Mouse (Mus musculus) CH12.LX (cell line): Measurements from ENCODE around the gene Gm16253.

Experiments used
- CTCF ChIP-seq, 2 experiments: IDR thresholded peaks in 1 of 2; conservative IDR thresholded peaks in 1 of 2; 2 replicates each; pipeline ENCODE4 v1.5.1; 2011 to 2012; ENCODE audit warnings: low read depth in 2 of 2, low read length in 2 of 2, improper control_type of control experiment in 1 of 2, inconsistent platforms in 1 of 2, mild to moderate bottlenecking in 1 of 2, moderate library complexity in 1 of 2
- ELF1 ChIP-seq: IDR thresholded peaks from 2 replicates; pipeline ENCODE4 v1.6.1; 2014; ENCODE audit warnings: low read depth, mild to moderate bottlenecking, inconsistent platforms, low read length, improper control_type of control experiment
- EP300 ChIP-seq: IDR thresholded peaks from 2 replicates; pipeline ENCODE4 v1.6.1; 2011; ENCODE audit warnings: low read length, improper control_type of control experiment
- MAX ChIP-seq: IDR thresholded peaks from 2 replicates; pipeline ENCODE4 v1.6.1; 2011; ENCODE audit warnings: low read length, improper control_type of control experiment
- NRF1 ChIP-seq: IDR thresholded peaks from 2 replicates; pipeline ENCODE4 v1.6.1; 2014; ENCODE audit warnings: low read depth, mild to moderate bottlenecking, inconsistent platforms, low read length, improper control_type of control experiment, moderate library complexity
- POLR2A ChIP-seq: IDR thresholded peaks from 2 replicates; pipeline ENCODE4 v1.6.1; 2011; ENCODE audit warnings: low read depth, mild to moderate bottlenecking, improper control_type of control experiment, low read length
- RAD21 ChIP-seq: IDR thresholded peaks from 2 replicates; pipeline ENCODE4 v1.6.1; 2011; ENCODE audit warnings: low read depth, mild to moderate bottlenecking, low read length, improper control_type of control experiment, moderate library complexity
- SIN3A ChIP-seq: IDR thresholded peaks from 2 replicates; pipeline ENCODE4 v1.6.1; 2012; ENCODE audit warnings: low read length, improper control_type of control experiment, inconsistent platforms
- USF1 ChIP-seq: IDR thresholded peaks from 2 replicates; pipeline ENCODE4 v1.6.1; 2014; ENCODE audit warnings: low read depth, mild to moderate bottlenecking, inconsistent platforms, low read length, improper control_type of control experiment
- USF2 ChIP-seq: conservative IDR thresholded peaks from 2 replicates; pipeline ENCODE4 v1.6.1; 2011; ENCODE audit warnings: low read depth, low read length, improper control_type of control experiment
- ZKSCAN1 ChIP-seq: IDR thresholded peaks from 2 replicates; pipeline ENCODE4 v1.6.1; 2012; ENCODE audit warnings: low read depth, inconsistent platforms, low read length, improper control_type of control experiment, borderline replicate concordance

DNA sequence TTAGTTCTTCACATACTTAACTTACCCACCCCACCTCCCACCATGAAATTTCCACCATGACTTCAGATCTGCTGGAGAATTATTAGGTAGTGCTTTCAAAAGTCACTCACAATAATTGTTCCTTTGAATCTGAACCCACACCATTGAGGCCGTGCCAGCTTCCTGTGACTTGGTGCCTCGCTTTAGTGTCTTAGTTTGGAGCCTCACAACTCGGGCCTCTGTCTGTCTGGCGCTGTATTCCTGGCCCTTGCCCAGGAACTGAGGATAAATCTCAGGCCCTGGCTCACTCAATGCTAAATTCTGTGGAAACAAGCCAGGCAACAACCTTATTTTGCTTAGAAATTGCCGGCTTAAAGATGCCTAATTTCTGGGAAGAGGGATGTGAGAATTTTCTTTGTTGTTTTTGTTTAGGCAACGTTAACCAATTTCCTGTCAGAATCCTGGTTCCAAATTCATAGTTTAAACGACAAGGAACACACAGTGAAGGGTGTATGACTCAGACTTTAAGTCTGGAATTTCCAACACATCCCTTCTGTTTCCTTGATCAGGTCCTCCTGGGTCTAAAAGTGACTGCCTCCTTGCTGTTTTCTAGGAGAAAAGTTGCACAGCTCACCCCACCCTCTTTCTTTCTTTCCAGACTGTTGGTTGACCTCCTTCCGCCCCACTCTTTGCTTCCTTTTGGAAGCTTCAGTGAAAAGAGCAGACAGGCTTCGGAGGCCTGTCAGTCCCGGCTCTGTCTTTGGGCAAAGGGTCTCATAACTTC lies 25.3 kb downstream of the Gm16253 start:
- TF ChIP-seq POLR2A: no peak
- no peak for TF ChIP-seq CTCF (conservative IDR thresholded peaks at IDR 0.05 in 1 of 2, IDR thresholded peaks at IDR 0.05 in 1 of 2; ENCODE audit: low read depth in 2 of 2, low read length in 2 of 2)
- no peak for TF ChIP-seq ZKSCAN1
- TF ChIP-seq USF2: no peak
- no peak for TF ChIP-seq ELF1
- no peak for TF ChIP-seq USF1
- no peak for TF ChIP-seq RAD21
- no peak for TF ChIP-seq SIN3A
- no peak for TF ChIP-seq EP300
- no peak for TF ChIP-seq NRF1
- TF ChIP-seq MAX: no peak
